Mouse (Mus musculus) liver, embryonic 14.5 days (tissue): ENCODE data around the gene Unc45a. TPM values are rescaled to one million over a fixed set of nuclear protein-coding genes. Genes with fewer than 3 reads are reported as not detected.

Experiments used
- ATAC-seq: fragments of 200-750 bp; cut with Nextera tagmentation; 2 replicates; pipeline ENCODE4 v1.8.0; 2017; ENCODE audit warnings: moderate number of reproducible peaks, mild to moderate bottlenecking, moderate library complexity; ENCODE audit not compliant: insufficient read depth
- DNase-seq, 3 experiments: peaks; one replicate each; pipeline ENCODE4 v3.0.0-alpha.2; 2012 to 2013; ENCODE audit warnings: low read depth in 3 of 3, low spot score in 3 of 3
- H3K27ac ChIP-seq: fragments of 300-500 bp; sonication (generic); 2 replicates; pipeline ENCODE4 v1.5.1; 2014; ENCODE audit warnings: moderate library complexity, mild to moderate bottlenecking, control low read depth, inconsistent platforms
- H3K27me3 ChIP-seq: fragments of 300-500 bp; sonication (generic); 2 replicates; pipeline ENCODE4 v1.6.1; 2014; ENCODE audit warnings: mild to moderate bottlenecking, low read length, moderate library complexity; ENCODE audit not compliant: control insufficient read depth, insufficient read depth
- H3K36me3 ChIP-seq: fragments of 300-500 bp; sonication (generic); replicated peaks from 2 replicates; pipeline ENCODE4 v1.6.1; 2014; ENCODE audit warnings: low read depth; ENCODE audit not compliant: control insufficient read depth, insufficient read depth
- H3K4me1 ChIP-seq, 2 experiments: fragments of 200-500 bp in 1 of 2; fragments of 300-500 bp in 1 of 2; sonication (generic) in 1 of 2; replicated peaks; 2 replicates each; pipeline ENCODE4 v1.6.1; 2012 to 2014; ENCODE audit warnings: antibody characterized with exemption in 1 of 2, inconsistent platforms in 1 of 2, low read length in 1 of 2; ENCODE audit not compliant: control insufficient read depth in 2 of 2, insufficient read depth in 2 of 2
- H3K4me2 ChIP-seq: fragments of 300-500 bp; sonication (generic); 2 replicates; pipeline ENCODE4 v1.6.1; 2014; ENCODE audit warnings: low read depth, mild to moderate bottlenecking, control low read depth, moderate library complexity
- H3K4me3 ChIP-seq, 2 experiments: fragments of 200-500 bp in 1 of 2; fragments of 300-500 bp in 1 of 2; sonication (generic) in 1 of 2; 2 replicates each; pipeline ENCODE4 v1.5.1; 2012 to 2014; ENCODE audit warnings: low read depth in 2 of 2, low read length in 2 of 2, mild to moderate bottlenecking in 2 of 2, control low read depth in 1 of 2, inconsistent platforms in 1 of 2, moderate library complexity in 1 of 2; ENCODE audit not compliant: insufficient read depth in 1 of 2
- H3K9ac ChIP-seq: fragments of 300-500 bp; sonication (generic); replicated peaks from 2 replicates; pipeline ENCODE4 v1.6.1; 2014; ENCODE audit warnings: mild to moderate bottlenecking, control low read depth, moderate library complexity
- H3K9me3 ChIP-seq: fragments of 300-500 bp; sonication (generic); 2 replicates; pipeline ENCODE4 v1.6.1; 2016; ENCODE audit warnings: low read length, mixed read lengths; ENCODE audit not compliant: control insufficient read depth
- CTCF ChIP-seq: IDR thresholded peaks from 2 replicates; pipeline ENCODE4 v1.5.1; 2016; ENCODE audit warnings: antibody characterized with exemption, low read depth, control low read depth
- EP300 ChIP-seq: IDR thresholded peaks from 2 replicates; pipeline ENCODE4 v1.6.1; 2016; ENCODE audit warnings: antibody characterized with exemption, low read depth
- WGBS: fragments of 180-500 bp; shearing (Covaris S2); extraction: QIAGEN DNeasy Blood & Tissue Kit; methylation state at CpG from one replicate; pipeline ENCODE4 v1.1.7; 2014; ENCODE audit not compliant: insufficient replicate concordance; 5-methylcytosine and 5-hydroxymethylcytosine counted together
- polyA plus RNA-seq, 2 experiments: library from polyadenylated mRNA; depleted of rRNA in 1 of 2; stranded (reverse) in 1 of 2; unstranded in 1 of 2; fragments of >200 nt; fragmentation: Nextera tagmentation in 1 of 2; extraction: Ambion mirVana in 1 of 2; gene quantifications; 2 replicates each; pipeline versions ENCODE4 v1.2.1 to v1.2.3; 2012 to 2014

Unc45a gene
- polyA plus RNA-seq, 2 experiments, result 5.6 to 7.1 TPM

DNA sequence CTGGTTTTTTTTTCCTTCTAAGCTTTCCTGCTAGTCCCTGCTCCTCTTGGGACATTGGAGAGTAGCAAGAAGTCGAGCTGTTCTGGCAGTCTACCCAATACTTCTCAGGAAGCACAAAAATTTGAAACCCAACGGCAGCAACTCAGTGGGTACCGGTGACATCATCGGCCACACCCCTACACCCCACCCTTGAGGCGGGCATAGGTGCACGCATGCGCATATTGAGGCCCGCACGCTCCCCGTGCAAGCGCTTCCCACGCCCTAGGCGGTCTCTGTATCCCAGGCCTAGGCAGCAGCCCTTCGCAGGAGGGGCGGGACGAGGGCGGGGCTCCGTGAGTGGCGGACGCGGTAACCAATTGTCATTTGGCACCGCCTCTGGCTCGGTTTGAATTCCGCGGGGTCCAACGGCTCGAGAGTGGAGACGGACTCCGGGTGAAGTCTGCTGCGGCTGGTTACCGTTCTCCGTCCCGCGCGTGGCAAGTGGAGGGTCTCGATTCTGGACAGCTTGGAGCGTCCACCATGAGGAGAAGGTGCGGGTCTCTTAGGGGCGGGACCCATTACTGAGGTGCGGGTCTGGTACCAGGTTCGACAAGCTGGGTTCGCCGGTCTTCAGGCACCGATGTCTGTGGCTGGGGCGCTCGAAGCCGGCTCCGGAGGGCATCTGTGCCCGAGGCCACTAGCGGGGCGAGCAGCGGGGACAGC lies 46.6 kb downstream of the Unc45a start, which contains the start of gene Prc1:
Prc1 (plus strand) TSS at position 389 of the 702 bp plus-strand sequence.
- H3K4me1 ChIP-seq, result peaks cover 20 to 25% of the 10 kb centered on the region in 2 experiments
- 0% methylated on average over 52 of the region's 52 CpGs for WGBS
- no peak for TF ChIP-seq CTCF
- TF ChIP-seq EP300, result 0 out of 2 replicates have a peak, but pooled peaks have one; percentile 14
- H3K9ac ChIP-seq, result peak within 1 kb of the TSS; percentile 100
- H3K9me3 ChIP-seq, result no peaks in the 10 kb centered on the region
- ATAC-seq (peak; percentile 98), DNase-seq (peak; percentile 97 to 98 (median 98))
- peak within 1 kb of the TSS; percentile 92 for H3K27ac ChIP-seq
- H3K36me3 ChIP-seq, result peaks cover 29% of the 10 kb centered on the region
- H3K27me3 ChIP-seq, result no peaks in the 10 kb centered on the region
- peak within 1 kb of the TSS; percentile 90 for H3K4me2 ChIP-seq
- H3K4me3 ChIP-seq, result peak within 1 kb of the TSS; percentile 86 to 98

DNA sequence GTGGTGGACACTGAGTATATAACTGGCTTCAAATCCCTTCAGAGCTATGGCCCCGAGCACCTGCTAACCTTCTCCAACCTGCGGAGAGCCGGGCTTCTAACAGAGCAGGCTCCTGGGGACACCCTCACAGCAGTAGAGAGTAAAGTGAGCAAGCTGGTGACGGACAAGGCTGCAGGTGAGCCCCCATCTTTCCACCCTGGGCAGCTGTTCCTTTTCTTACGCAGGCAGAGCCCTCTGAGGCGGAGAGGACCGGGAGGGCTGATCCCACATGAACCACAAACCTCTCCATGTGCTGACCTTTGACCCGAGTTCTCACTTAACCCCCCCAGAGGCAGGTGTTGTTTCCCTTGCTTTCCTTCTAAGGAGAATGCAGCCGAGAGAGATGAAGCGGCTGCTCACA lies 53.1 kb downstream of the Unc45a start:
- no peaks in the 10 kb centered on the region for H3K27me3 ChIP-seq
- no peak overlapping the region for H3K4me3 ChIP-seq
- no peak overlapping the region for H3K27ac ChIP-seq
- H3K4me2 ChIP-seq, result no peak overlapping the region
- 83% methylated on average over 10 of the region's 10 CpGs for WGBS
- DNase-seq (no peak), ATAC-seq (no peak)
- TF ChIP-seq CTCF (no peak), EP300 (no peak)
- peaks cover 9% of the 10 kb centered on the region; the same call in 1 of the 2 replicates for H3K36me3 ChIP-seq
- no peaks in the 10 kb centered on the region for H3K9me3 ChIP-seq
- H3K4me1 ChIP-seq, result peaks cover 11 to 13% of the 10 kb centered on the region in 2 experiments
- H3K9ac ChIP-seq, result no peak overlapping the region

DNA sequence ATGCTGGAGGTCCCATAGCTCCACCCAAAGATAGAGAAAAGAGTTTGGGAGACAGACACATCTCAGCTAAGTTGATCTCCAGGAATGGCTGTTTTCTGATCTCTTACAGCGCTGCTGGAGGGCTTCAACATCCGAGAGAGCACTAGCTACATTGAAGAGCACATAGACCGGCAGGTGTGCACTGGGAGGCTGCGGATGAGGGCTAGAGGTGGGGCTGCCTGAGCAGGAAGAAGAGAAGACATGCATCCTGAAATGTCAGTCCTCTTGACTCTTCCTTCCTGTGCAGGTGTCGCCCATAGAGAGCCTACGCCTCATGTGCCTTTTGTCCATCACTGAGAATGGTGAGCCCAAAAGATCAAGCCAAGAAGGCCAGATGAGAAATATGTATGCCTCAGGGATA lies 55.1 kb downstream of the Unc45a start:
- Histone ChIP-seq H3K9ac (no peak overlapping the region), H3K27me3 (no peaks in the 10 kb centered on the region), H3K4me2 (no peak overlapping the region), H3K27ac (no peak overlapping the region), H3K36me3 (peaks cover 9% of the 10 kb centered on the region; the same call in 1 of the 2 replicates), H3K9me3 (no peaks in the 10 kb centered on the region), H3K4me3 (no peak overlapping the region), H3K4me1 (peaks cover 4 to 8% of the 10 kb centered on the region in 2 experiments)
- DNase-seq, result no peak
- 90% methylated on average over 6 of the region's 6 CpGs for WGBS
- TF ChIP-seq CTCF, result no peak
- no peak for TF ChIP-seq EP300
- no peak for ATAC-seq

DNA sequence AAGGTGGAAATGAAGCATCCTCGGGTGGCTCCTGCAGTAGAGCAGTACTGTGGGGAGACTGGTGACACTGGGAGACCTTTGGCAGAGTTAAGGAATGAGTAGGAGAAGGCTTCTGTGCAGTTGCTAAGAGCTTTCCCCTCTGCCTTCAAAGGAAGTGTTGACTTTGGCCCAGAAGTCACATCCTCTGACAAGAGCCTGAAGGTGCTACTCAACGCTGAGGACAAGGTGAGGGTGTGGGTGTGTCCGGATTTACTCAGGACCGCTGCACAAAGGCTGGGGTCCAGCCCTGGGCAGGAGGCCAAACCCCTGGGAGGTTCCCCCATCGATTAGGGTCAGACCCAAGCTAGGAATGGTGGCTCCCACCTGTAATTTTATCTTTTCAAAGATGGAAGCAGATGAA lies 56.4 kb downstream of the Unc45a start:
- no peak for ATAC-seq
- Histone ChIP-seq H3K27ac (no peak overlapping the region), H3K9me3 (no peaks in the 10 kb centered on the region), H3K4me3 (no peak overlapping the region), H3K4me2 (no peak overlapping the region), H3K36me3 (peaks cover 9% of the 10 kb centered on the region; the same call in 1 of the 2 replicates), H3K27me3 (no peaks in the 10 kb centered on the region), H3K4me1 (peaks cover 4 to 8% of the 10 kb centered on the region in 2 experiments), H3K9ac (no peak overlapping the region)
- no peak for TF ChIP-seq EP300
- TF ChIP-seq CTCF, result no peak
- WGBS, result 83% methylated on average over 5 of the region's 5 CpGs
- no peak for DNase-seq

DNA sequence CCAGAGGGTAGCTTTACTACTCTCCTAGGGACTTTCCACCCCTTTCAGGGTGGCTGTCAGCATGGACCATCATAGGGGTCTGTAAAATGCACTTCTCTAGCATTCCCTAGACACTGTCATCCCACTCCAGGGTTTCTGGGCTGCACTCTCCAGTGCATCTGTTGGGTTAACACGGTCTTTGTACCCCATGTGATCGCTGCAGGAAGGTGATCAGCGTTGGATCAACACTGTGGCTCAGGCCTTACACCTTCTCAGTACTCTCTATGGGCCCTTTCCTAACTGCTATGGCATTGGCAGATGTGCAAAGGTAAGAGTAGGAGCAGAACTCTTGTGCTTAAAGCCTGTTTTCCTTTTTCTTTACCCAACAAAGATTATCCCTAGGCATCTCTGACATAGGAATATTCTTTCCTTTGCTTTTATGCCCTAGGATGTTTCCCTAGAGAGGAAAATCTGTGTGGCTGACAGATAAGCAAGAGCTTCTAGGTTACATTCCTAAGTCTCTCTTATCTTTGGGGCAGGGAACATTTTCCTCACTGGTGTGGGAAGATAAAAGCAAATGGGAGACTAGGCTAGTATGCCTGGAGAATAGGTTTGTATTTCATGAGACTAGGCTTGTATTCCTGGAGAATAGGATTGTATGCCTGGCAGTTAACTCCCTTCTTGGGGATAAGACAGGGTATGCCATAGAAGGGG lies 57.4 kb downstream of the Unc45a start:
- H3K36me3 ChIP-seq, result peaks cover 9% of the 10 kb centered on the region
- ATAC-seq, result 0 out of 2 replicates have a peak, but pooled peaks have one; percentile 47
- H3K27ac ChIP-seq, result no peak overlapping the region
- H3K9me3 ChIP-seq, result no peaks in the 10 kb centered on the region
- no peaks in the 10 kb centered on the region for H3K27me3 ChIP-seq
- peaks cover 4 to 8% of the 10 kb centered on the region in 2 experiments for H3K4me1 ChIP-seq
- peak overlapping the region; percentile 8 for H3K4me2 ChIP-seq
- H3K4me3 ChIP-seq, result no peak overlapping the region
- TF ChIP-seq EP300, result peak; percentile 51; the same call in 1 of the 2 replicates
- TF ChIP-seq CTCF, result no peak
- peak in 1 of 3 experiments; percentile 49 for DNase-seq
- WGBS, result 60% methylated on average over 3 of the region's 3 CpGs
- H3K9ac ChIP-seq, result peak overlapping the region; percentile 3; the same call in 1 of the 2 replicates
